Mouse (Mus musculus): Measurements from ENCODE around the gene Cebpa. TPM values are rescaled to one million over a fixed set of nuclear protein-coding genes. Genes with fewer than 3 reads are reported as not detected.

Cebpa gene
- polyA plus RNA-seq, 1 experiment from 2014 or later: 2.7 TPM

DNA sequence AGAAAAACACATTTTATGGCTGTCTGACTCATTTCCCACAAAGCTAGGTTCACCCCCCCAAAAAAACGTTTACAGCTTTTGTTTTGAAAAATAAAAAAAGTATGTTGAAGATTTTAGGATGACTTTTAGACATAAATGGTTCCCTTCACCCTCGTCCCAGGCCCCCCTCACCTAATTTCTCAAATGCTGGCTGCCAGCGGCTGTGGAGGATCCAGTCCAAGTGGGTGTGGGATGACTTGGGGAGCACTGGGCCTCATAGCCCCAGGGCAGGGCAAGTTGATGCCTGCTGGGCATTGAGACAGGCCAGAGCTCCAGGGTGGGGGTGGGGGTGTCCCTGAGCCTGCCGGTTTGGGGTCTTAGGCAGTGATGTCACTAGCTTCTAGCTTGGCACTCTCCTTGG lies 19.4 kb downstream of the Cebpa start:
- Histone ChIP-seq H3K27ac (no peak overlapping the region), H3K36me3 (no peaks in the 10 kb centered on the region), H3K4me1 (peaks cover 22% of the 10 kb centered on the region; the same call in 1 of the 2 replicates), H3K9me3 (no peaks in the 10 kb centered on the region), H3K4me3 (no peak overlapping the region), H3K27me3 (ENCODE audit: insufficient read depth, poor library complexity, severe bottlenecking) (peaks cover 16% of the 10 kb centered on the region)
- no peak for DNase-seq (ENCODE audit: low spot score)
- 66% methylated on average over 4 of the region's 4 CpGs for WGBS

DNA sequence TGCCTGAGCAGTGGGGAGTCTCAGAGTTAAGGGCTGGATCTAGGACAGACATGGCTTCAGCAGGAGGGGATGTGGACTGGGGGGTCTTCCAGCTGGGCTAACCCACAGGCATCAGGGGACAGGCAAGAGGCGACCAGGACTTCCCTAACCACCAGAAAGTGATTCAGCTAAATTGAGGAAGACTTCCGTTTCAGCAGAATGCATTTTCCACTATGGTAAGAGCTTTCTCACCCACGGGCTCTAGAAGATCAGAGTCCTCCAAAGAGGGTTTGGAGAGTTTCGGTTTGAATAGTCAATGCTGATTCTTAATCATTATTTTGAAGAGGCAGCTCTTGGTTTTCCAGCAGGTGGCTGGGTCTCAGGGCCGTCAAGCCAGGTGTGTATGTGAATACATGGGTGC lies 20.8 kb downstream of the Cebpa start:
- 77% methylated on average over 5 of the region's 5 CpGs for WGBS
- Histone ChIP-seq H3K27me3 (ENCODE audit: insufficient read depth, poor library complexity, severe bottlenecking) (peaks cover 5% of the 10 kb centered on the region), H3K4me1 (peaks cover 24% of the 10 kb centered on the region; the same call in 1 of the 2 replicates), H3K9me3 (no peaks in the 10 kb centered on the region), H3K36me3 (no peaks in the 10 kb centered on the region), H3K27ac (no peak overlapping the region), H3K4me3 (no peak overlapping the region)
- DNase-seq (ENCODE audit: low spot score): no peak

DNA sequence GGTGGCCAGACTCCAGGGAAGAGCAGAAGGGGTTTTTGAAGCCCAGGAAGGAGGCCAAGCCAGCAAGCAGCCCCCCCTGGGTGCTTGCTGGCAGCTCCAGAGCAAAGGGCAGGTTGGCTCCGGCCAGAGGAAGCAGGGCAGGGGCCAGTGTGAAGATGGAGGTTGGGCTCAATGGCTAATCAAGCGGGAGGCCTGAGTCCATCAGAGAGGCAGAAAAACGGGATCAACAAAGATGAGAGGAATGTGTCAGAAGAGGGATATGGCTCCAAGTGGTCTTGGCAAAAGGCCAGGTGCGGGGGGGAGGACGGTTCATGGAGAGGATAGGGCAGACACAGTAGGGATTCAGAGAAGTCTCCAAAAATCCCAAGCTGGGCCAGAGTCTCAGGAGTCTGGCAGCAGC lies 22.4 kb downstream of the Cebpa start:
- 47% methylated on average over 5 of the region's 5 CpGs for WGBS
- peak overlapping the region; percentile 23; the same call in 1 of the 2 replicates for H3K27ac ChIP-seq
- H3K4me3 ChIP-seq: no peak overlapping the region
- H3K9me3 ChIP-seq: no peaks in the 10 kb centered on the region
- peaks cover 21% of the 10 kb centered on the region for H3K4me1 ChIP-seq
- no peak for DNase-seq (ENCODE audit: low spot score)
- H3K36me3 ChIP-seq: no peaks in the 10 kb centered on the region
- peaks cover 13% of the 10 kb centered on the region for H3K27me3 ChIP-seq (ENCODE audit: insufficient read depth, poor library complexity, severe bottlenecking)

DNA sequence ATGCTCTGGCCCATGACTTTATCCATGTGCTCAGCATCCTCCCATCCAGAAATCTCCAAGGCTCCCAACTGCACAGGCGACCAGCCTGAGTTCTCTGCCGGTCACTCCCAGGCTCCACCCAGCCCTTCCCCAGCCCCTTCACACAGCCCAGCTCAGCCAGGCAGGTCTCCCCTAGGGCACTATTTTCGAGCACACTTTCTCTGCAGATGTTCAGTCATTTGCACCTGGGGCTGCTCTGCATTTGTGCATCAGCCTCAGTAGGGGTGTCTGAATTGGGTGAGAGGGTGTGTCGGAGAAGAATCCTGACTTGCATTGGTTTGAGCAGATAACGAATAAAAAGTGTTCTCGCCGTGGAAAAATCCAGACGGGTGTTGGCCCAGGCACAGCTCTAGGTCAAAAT lies 23.4 kb downstream of the Cebpa start:
- H3K27me3 ChIP-seq (ENCODE audit: insufficient read depth, poor library complexity, severe bottlenecking): peaks cover 13% of the 10 kb centered on the region
- 72% methylated on average over 8 of the region's 8 CpGs for WGBS

DNA sequence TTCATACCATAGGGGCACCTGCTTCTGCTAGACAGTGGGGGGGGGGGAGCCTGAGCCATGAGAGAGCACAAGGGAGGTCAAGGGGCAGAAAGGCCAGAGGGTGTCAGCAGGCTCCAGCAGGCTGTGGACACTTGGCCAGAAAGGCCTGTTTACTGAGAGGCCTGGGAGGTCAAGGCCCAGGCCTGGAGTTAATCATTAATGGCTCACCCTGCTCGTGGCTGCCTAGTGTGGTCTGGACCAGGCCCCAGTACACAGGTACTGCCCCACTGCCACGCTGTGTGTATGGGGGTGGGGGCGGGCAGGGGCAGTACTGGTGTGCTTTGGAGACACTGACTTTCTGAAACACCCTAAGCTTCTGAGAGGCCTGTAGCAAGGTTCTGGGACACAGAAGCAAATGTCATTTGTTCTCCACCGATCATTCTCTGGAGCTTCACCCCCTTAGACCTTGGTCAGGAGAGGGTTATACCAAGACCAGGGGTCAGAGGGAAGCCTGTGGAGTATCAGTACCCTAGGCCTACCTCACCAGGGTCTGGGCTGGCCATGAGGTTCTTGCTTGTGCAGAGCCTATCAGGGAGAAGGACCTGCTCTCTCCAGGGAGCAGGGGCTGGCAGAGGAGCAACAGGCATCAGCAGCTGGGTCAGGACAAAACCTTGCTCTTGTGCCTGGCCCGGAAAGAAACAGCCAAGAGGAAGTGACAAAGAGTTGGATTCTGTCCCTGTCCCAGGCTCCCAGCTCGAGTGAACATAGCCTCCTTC lies 24.9 kb downstream of the Cebpa start:
- Histone ChIP-seq H3K4me3 (no peak overlapping the region), H3K27me3 (ENCODE audit: insufficient read depth, poor library complexity, severe bottlenecking) (peaks cover 13% of the 10 kb centered on the region), H3K4me1 (peaks cover 23% of the 10 kb centered on the region), H3K36me3 (no peaks in the 10 kb centered on the region), H3K27ac (0 out of 2 replicates have a peak overlapping the region, but pooled peaks have one; percentile 8), H3K9me3 (no peaks in the 10 kb centered on the region)
- no peak for DNase-seq (ENCODE audit: low spot score)
- WGBS: 66% methylated on average over 6 of the region's 6 CpGs

More for the DNA sequence above, 23.4 kb downstream of the Cebpa start:
- Histone ChIP-seq H3K36me3 (no peaks in the 10 kb centered on the region), H3K27ac (no peak overlapping the region), H3K9me3 (no peaks in the 10 kb centered on the region), H3K4me1 (peaks cover 23% of the 10 kb centered on the region), H3K4me3 (no peak overlapping the region)
- DNase-seq (ENCODE audit: low spot score): no peak

DNA sequence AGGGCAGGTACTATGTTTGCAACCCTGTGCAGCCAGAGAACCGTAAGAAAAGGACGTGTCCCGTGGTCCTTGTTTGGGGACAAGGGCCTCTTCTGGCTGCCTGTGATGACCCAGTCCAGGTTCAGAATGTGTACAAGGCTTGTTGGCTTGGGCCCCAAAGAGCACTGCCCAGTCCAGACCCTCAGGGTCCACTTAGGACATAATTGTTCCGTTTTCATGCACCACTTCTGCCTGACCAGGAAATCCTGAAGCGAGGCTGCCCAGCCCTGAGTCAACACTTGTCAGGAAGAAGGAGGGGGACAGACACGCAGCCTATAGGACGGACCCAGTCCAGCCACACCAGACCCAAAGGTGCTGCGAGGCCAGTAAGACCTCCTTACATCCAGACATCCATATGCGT lies 26.0 kb downstream of the Cebpa start:
- H3K36me3 ChIP-seq: no peaks in the 10 kb centered on the region

DNA sequence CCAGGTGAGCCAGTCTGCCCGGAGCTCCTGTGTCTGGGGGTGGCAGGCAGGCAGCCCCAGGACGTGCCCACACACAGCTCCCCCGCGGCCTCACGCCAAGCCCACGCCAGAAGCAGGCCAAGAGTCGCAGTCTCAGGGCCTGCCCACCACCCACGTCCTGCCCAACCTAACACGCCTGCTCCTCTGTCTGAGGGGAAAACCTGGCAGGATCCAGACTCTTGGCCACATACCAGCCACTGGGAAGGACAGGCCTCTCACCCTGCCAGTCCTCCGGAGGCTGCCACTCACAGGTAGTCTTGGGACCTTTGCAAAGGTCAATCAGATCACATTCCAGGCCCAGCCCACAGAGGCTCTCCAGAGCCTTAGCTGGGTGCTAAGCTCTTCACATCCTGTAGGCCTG lies 27.2 kb downstream of the Cebpa start:
- Histone ChIP-seq H3K27ac (0 out of 2 replicates have a peak overlapping the region, but pooled peaks have one; percentile 22), H3K4me1 (peaks cover 34% of the 10 kb centered on the region), H3K9me3 (no peaks in the 10 kb centered on the region), H3K36me3 (no peaks in the 10 kb centered on the region), H3K27me3 (ENCODE audit: insufficient read depth, poor library complexity, severe bottlenecking) (0 out of 2 replicates have a peak, but pooled peaks cover 8% of the 10 kb centered on the region), H3K4me3 (no peak overlapping the region)
- 81% methylated on average over 10 of the region's 10 CpGs for WGBS
- no peak for DNase-seq (ENCODE audit: low spot score)

More for the DNA sequence above, 26.0 kb downstream of the Cebpa start:
- no peak for DNase-seq (ENCODE audit: low spot score)
- WGBS: 76% methylated on average over 9 of the region's 9 CpGs
- H3K4me1 ChIP-seq: peaks cover 32% of the 10 kb centered on the region
- H3K4me3 ChIP-seq: no peak overlapping the region
- H3K27me3 ChIP-seq (ENCODE audit: insufficient read depth, poor library complexity, severe bottlenecking): peaks cover 13% of the 10 kb centered on the region; the same call in 1 of the 2 replicates
- H3K9me3 ChIP-seq: no peaks in the 10 kb centered on the region
- H3K27ac ChIP-seq: no peak overlapping the region

DNA sequence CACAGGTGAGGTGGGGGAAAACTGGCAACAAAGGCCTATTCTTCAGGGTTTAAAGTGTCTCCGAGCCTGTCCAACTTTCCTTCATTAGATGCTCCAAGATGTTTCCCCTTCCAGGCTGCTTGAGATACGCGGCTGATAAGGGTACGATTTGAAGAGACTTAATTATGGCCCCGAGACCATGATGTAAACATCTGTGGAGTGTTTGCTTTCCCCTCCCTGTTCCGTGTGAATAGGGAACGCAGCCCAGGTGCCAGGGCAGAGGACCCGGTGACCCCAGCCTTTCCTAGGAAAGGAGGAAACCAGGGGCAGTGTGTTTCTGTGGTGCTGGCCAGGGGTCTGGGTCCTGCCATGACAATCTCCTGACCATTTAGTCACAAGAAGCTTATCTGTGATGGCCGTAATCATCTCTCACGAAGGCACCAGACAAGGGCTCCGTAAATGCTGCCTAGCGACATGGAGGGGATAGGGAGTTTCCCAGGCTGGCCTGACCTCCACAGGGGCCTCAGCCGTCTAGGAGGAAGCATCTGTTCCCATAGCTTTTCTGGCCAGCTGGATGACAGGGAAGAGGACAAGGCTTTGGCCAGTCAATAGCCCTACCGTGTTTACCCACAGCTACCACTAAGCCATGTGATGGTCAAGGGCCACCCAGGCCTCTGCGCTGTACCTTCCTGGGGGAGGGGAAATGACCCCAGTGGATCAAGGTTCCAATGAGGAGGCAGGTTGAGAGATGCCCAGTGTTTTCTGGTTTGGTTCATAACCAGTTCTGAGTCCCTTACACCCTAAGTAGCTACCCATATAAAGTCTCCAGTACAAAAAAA lies 30.7 kb downstream of the Cebpa start:
- Histone ChIP-seq H3K4me1 (peaks cover 27% of the 10 kb centered on the region), H3K9me3 (no peaks in the 10 kb centered on the region), H3K36me3 (no peaks in the 10 kb centered on the region), H3K27ac (no peak overlapping the region), H3K27me3 (ENCODE audit: insufficient read depth, poor library complexity, severe bottlenecking) (peaks cover 22% of the 10 kb centered on the region; the same call in 1 of the 2 replicates), H3K4me3 (no peak overlapping the region)
- 47% methylated on average over 15 of the region's 15 CpGs for WGBS
- no peak for DNase-seq (ENCODE audit: low spot score)

DNA sequence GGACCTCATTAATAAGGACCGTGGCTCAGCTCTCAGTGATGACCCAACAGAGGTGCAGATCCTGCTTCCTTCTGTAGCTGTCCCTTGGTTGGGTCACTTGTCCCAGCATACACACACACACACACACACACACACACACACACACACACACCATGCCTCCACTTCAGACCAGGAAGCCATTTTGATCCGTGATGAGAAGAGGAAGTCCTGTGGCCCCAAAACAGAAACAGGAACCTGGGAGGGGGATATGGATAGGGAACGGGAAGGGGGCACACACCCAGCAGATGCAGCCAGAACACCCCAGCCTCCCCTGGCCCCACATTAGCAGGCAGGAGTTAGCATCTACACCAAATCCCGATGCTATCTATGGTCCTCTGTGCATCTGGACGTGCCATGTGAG lies 31.8 kb downstream of the Cebpa start:
- Histone ChIP-seq H3K27me3 (ENCODE audit: insufficient read depth, poor library complexity, severe bottlenecking) (peaks cover 24% of the 10 kb centered on the region; the same call in 1 of the 2 replicates), H3K36me3 (no peaks in the 10 kb centered on the region), H3K27ac (no peak overlapping the region), H3K4me1 (peaks cover 27% of the 10 kb centered on the region), H3K4me3 (no peak overlapping the region), H3K9me3 (no peaks in the 10 kb centered on the region)
- WGBS: 70% methylated on average over 5 of the region's 5 CpGs
- DNase-seq (ENCODE audit: low spot score): no peak

DNA sequence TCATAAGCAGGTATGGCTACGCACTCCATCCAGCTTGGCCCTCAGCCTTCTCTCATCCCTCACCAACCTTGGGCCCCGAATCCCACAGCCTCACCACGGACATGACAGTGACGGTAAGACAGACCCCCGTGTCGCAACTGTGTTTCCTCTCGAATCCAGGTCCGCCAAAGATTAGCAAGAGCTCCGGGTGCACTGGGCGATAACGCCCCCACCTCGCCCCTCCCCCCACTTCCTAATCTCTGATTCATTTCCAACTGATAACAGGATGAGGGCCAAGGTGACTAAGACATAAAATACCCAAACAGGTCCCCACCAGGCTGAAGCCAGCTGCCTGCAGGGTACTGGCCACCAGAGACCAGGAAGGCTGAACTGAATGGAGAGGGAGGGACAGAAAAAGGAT lies 35.4 kb downstream of the Cebpa start:
- 53% methylated on average over 12 of the region's 12 CpGs for WGBS
- Histone ChIP-seq H3K36me3 (no peaks in the 10 kb centered on the region), H3K9me3 (no peaks in the 10 kb centered on the region; the same call in 1 of the 2 replicates), H3K27me3 (ENCODE audit: insufficient read depth, poor library complexity, severe bottlenecking) (peaks cover 21% of the 10 kb centered on the region; the same call in 1 of the 2 replicates), H3K27ac (no peak overlapping the region), H3K4me3 (no peak overlapping the region), H3K4me1 (peaks cover 16% of the 10 kb centered on the region)
- DNase-seq (ENCODE audit: low spot score): no peak

DNA sequence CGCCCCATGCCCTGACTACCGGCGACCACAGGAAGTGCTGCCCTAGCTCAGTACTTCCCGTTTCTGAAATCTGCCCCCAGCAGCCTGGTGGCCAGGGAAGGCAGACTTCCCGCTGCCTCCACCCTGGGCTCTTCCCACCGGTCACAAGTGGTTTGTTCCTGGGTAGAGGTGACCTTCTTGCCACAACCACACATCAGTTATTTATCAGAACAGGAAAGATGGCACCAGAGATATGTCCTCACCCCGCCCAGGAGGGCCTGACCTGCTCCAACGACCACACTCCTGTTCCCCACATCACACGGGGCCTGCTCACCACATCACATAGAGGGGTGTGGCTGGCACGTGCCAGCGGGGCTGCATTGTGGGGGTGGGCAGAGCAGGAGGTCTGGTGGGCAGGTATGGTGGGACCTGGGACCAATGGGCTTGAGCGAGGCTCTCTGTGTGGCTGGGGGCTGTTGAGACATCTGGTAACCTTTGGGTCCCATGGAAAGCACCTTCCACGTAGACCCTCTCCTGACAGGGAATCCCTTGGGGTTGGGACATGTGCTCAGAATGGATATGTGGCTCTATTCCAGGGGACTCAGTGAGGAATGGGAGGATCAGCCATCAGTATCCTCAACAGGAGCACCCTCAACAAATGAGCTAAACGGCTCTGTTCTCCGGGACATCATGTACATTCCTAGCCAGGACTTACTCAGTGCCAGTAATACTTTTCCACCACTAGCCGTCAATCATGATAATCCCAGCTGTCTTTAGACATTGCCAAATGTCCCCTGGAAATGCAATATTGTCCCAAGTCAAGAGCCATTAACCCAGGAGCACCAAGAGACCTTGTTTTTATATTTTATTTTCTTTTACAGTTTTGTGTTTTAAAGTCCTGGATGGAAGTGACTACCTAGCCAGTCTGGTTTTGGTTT lies 37.7 kb downstream of the Cebpa start:
- Histone ChIP-seq H3K36me3 (no peaks in the 10 kb centered on the region), H3K4me1 (peaks cover 7% of the 10 kb centered on the region), H3K9me3 (no peaks in the 10 kb centered on the region; the same call in 1 of the 2 replicates), H3K27ac (no peak overlapping the region), H3K4me3 (no peak overlapping the region), H3K27me3 (ENCODE audit: insufficient read depth, poor library complexity, severe bottlenecking) (peaks cover 21% of the 10 kb centered on the region; the same call in 1 of the 2 replicates)
- WGBS: 62% methylated on average over 16 of the region's 16 CpGs
- DNase-seq (ENCODE audit: low spot score): no peak

DNA sequence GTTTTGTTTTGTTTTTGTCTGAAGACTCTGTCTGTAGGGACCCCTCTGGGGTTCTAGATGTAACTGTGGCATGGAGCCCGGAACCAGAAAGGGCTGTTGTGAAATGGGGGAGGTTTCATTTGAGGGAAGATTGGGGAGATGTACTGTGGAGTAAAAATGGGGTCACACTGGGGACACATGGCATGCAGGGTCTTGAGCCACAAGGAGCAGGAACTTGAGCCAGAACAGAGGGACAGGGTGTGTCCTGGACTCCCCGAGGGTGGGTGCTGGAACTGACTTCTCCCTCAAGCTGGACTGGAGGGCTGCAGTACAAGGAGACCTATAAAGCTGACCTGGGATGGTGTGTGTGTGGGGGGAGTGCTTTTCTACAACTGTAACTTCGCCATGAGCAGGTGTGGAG lies 38.4 kb downstream of the Cebpa start:
- DNase-seq (ENCODE audit: low spot score): no peak
- H3K9me3 ChIP-seq: no peaks in the 10 kb centered on the region; the same call in 1 of the 2 replicates
- peaks cover 21% of the 10 kb centered on the region for H3K27me3 ChIP-seq (ENCODE audit: insufficient read depth, poor library complexity, severe bottlenecking)
- peaks cover 7% of the 10 kb centered on the region for H3K4me1 ChIP-seq
- H3K4me3 ChIP-seq: no peak overlapping the region
- no peak overlapping the region for H3K27ac ChIP-seq
- no peaks in the 10 kb centered on the region for H3K36me3 ChIP-seq
- WGBS: 74% methylated on average over 3 of the region's 3 CpGs

Data from heart, embryonic 10.5 days (tissue).